Mouse (Mus musculus): ENCODE measurements at regions not wholly inside any gene's neighbourhood (a gene's known extent, or its start where the extent isn't known, plus 50 kb on each side); places are given as distances from the start of the nearest gene placed in this dataset.

GRCm38 (mm10) chr14:9003034-9003433 is 337.0 kb upstream of the 4930452B06Rik start:
- no peak for TF ChIP-seq CTCF (IDR thresholded peaks at IDR 0.05; ENCODE audit: low read depth)
- no peak for TF ChIP-seq EP300 (IDR thresholded peaks at IDR 0.05; ENCODE audit: low read depth)
